Mouse (Mus musculus): ENCODE results near the gene Tmeff2.
A peak's percentile ranks its signal among the peaks of the same experiment; 100 is the strongest.
"Not testable (repeated sequence)": the region's sequence is repeated elsewhere in the genome, so short reads cannot be mapped to it uniquely, and the experiment has no call there.

Tmeff2 gene

DNA sequence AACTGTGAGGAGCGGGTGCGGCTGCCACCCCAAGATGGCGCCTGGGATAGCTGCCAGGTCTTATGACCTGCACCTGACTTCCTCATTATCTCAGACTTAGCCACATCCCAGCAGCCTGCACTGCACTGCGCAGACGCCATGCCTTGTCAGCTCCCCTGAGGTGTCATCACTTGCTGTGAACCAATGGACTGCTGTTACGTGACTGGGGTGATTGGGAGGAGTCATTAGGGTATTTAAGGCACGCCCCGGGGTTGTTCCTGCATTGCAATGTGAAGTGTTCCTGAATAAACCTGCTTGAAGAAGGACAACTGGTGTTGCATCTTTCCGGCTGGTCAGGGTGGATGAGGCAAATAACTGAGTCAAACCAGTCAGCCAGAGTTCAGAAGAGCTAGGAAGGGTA lies at the start of gene Tmeff2:
Gene Tmeff2 (plus strand): TSS at position 262 of the 400 bp plus-strand sequence.
- DNase-seq, result not testable (repeated sequence)

DNA sequence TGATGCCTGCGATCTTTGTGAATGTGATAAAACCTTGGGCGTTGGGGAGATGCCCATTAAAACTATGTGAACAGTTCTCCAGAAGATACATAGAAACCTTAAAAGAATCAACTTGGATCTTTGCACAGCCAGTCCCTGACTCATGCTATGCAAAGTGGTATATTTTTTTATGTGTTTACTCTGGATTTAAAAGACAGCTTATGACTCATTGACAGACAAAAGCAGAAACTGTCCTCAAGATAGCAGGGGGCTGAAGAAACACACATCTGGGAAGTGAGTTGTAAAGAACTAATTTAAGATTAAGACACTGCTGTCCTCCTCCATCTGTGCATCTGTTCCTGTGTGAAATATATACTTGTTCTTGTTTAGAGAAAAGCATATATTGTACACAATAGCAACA lies 38.9 kb upstream of the Tmeff2 start:
- no peak for DNase-seq

DNA sequence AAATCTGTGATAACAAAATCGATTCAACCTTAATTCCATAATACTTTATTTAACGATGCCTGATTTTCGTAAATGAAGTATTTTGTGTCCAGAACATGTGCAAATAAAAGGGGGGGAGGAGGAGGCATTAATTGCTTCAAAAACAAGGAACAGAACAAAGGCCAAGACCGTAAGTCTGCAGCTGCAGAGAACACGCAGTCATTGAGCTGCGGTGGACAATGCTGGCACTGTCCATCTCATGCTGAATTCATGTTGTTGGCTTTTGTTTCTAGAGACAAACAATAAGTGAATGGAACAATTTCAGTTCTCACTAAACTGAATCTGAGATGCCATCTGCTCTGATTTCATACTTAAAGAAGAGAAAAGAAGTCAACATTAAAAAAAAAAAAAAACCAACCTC lies 2.8 kb upstream of the Tmeff2 start:
- DNase-seq, result no peak

DNA sequence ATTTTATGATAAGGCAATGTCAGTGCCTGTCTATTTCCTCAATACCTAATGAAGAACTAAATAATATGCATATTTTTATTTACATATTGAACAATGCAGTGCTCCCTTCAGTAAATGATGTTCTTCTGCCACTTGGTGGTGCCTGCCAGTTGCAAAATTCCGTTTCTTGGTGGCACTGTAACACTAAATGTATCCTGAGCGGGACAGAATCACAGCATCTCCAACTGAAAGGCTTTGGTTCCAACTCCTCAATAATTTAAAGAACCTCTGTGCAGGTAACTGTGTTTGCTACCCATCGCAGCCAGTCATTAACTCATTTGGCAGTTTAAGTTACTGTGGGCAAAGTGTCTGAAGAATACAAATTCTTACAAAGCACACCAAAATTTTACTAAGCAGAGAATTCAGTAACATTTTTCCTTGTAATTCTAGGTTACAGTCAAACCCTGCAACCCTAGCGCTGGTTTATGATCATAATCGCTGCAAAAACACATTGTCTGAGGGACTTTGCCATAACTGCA lies 24.4 kb downstream of the Tmeff2 start:
- DNase-seq, result no peak

DNA sequence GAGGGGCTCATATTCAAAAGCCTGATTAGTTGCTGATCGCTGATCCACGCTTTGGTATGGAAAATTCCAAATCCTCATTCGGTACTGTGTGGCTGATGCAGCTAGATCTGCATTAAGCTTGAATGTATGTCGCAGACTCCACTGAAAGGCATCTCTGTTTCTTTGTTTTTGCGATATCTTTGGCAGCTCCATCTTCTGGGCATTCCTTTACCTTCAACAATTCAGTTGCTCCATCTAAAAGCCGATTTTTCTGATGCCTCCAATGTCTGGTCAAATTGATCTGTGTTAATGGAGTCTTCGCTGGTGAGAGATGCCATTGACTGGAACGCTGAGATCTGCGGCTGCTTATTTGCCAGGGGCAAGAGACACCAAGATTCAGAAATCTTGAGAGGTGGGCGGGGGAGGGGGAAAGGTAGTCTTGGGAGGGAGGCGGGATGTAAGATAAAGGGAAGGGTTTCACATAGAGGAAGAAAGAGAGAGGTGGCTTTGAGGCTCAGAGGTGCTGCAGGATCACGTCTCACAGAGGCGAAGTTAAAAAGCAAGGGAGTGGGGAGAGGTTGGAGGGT lies 25.0 kb downstream of the Tmeff2 start:
- DNase-seq, result no peak

DNA sequence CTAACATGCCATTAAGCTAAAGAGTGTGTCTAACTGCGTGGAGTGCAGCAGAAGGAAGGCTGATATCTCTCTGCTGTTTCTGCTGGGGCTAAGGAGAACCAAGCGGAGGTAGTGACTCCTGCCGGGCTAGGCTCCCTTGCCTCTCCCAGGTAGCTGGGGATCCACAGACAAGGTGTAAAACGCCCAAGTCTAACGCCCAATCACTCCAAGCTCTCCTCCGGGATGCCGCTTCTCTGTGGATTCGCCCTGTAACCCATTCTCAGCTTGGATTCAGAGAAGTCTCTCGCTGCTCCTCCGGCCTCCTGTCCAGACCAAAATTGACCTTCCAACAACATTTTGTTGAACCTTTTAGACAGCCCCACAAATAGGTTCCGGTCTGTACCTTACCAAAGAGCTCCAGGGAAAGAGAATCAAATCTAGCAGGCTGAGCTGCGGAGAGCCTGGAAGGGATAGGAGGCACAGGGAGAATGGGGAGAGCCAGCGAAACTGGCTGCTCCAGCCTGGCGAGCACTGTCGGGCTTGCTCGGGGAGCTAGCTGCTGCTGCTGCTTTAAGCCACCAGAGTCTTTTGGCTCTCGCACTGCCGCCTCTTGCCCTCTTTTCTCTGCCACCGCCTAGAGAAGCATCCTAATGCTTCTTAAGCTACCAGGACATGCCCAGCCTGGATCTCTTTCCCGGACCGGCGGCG lies 26.1 kb downstream of the Tmeff2 start:
- no peak for DNase-seq

DNA sequence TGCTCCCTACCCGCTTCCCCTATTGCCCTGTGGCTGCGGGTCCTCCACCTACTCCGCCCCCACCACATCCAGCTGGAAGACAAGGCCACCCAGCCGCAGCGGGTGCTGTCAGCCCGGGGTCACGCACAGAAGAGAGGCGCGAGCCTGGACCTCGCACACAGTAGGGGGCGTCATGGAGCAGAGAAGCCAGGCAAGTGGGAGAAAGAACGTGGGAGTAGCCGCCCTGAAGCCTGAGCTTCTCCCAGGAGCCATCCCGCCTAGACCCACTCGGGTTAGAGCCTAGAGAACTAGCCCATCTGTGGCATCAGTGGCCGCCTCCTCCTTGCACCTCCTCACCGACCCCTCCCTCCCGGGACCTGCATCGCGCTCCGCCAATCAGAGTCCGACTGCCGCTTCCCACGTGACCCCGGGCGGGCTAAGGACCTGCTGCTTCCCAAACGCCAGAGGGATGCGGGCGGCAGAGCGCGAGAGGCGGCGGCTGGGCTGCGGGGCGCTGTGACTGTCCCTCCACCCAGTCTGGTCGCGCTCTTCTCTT lies 26.7 kb downstream of the Tmeff2 start:
- DNase-seq, result peak; percentile 85

DNA sequence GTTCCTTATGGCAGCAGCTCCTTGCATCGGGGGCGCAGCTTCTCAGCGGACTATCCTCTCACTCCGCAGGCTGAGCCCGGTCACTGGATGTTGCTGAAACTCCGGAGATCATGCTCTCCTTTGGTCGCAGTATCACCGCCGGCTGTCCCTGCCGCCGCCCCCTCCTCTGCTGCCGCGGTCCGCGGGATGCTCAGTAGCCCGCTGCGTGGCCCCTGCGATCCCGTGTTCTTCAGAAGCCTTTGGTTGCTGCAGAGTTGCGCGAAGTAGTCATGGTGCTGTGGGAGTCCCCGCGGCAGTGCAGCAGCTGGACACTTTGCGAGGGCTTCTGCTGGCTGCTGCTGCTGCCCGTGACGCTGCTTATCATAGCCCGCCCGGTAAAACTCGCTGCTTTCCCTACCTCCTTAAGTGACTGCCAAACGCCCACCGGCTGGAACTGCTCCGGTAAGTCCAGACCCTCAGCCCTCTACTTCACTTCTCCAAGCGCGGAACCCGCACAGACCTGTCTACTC lies 27.3 kb downstream of the Tmeff2 start:
- no peak for DNase-seq

DNA sequence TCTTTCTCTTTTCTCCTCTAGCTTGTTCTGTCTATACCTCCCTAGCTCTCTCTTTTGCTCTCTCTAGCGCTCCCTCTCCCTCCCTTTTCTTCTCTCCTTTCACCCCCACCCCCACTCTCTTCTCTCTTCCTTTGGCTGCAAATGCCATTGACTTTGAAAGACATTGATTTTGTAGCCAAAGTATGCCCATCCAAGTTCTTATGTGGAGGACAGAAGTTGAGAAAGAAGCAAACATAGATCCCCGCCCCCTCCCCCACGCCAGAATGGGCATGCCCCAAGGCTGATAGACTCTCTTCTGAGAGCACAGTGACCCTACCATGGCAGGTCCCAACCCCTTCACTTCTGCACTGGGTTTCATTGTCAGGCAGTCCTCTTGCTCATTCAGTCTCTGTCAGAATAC lies 28.3 kb downstream of the Tmeff2 start:
- DNase-seq, result no peak

DNA sequence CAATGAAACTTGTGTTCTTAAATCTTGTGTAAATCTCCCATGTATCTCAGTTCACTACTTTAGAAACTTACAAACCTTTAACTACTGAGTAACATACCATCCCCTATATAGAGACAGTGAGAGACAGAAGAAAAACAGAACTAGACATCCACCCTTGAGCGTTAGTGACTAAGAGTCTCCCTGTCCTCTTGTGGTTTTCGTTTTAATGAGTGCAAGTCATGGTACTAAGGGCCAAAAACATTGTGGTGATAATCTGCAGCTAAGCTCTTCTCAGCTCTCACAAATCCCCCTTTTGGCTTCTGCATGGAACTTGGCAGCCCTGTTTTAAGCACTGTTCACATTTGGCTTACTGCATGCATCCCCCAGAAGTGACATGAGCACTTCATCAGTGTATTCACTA lies 34.6 kb downstream of the Tmeff2 start:
- DNase-seq, result no peak

DNA sequence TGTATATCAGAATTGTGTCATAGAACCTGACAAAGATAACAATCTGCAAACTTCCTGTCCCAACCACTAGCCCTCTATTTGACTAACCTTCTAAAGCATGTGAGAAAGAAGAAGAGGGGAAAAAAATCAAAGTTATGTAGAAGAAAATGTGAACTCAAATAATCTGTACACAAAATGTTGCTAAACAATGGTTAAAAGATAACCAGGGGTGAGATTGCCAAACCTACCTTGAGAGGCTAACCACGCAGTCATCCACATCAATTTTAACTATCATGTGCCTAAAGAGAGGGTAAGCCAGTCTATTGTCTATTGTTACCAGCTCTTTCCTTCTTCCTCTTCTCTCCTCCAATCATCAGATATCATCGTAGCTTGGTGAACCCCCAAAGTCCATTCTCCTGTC lies 35.0 kb downstream of the Tmeff2 start:
- no peak for DNase-seq

DNA sequence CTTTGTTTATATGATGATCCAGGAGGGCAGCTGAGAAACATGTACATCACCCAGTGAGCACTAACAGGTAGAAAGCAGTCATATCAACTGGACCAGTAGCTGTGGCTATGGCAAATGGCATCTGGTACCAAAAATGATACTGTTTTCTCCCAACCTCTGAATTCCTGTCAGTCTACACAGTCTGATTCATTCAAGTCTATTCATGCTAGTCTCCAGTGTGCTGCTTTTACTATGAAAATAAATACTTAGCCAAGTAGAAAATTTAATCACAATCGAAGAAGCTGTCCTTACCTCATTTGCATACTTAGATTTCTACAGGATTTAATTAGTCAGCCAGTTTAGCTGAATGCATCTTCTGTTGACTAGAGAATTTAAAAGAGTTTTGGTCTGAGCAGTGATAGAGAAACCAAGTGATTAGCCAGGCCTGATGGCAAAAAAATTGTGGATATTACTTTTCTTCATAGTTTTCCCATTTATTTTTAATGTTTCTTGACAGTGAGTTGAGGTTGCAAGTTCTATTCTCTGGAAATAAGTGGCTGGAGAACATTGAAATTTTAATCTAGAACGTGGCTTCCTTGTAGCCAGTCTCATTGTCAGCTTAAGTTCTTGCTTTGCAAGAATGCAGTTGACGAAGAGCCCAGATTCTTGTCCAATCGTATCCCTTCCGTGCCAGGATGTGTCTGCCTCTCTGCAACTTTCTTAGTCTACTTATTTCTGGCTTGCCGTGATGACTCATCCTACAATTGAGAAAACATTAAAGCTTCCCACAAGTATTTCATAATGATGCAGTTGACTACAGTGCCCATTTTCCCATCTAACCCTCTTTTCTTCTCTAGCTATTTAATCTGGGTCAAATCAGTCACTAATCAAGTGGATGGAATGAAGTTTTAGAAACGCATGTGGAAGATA lies 39.9 kb downstream of the Tmeff2 start:
- peak; percentile 6 for DNase-seq

DNA sequence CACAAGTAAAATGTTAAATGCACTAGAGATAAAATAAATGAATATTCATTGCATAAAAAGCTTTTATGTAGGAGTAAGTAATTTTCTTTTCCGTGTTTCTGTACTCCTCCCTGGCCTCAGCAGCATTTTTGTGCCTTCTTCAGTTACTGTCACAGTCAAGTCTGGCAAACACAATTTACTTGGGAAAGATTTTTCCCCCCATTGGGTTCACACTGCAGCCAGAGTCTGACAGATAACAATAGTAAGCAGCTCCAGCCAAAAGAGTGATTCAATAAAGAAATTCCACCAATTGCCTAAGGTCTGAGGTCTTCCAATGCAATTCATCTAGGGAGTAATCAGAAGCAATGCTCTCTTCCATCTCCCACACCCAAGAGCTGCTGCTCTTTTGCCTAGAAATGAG lies 48.1 kb downstream of the Tmeff2 start:
- DNase-seq, result no peak

DNA sequence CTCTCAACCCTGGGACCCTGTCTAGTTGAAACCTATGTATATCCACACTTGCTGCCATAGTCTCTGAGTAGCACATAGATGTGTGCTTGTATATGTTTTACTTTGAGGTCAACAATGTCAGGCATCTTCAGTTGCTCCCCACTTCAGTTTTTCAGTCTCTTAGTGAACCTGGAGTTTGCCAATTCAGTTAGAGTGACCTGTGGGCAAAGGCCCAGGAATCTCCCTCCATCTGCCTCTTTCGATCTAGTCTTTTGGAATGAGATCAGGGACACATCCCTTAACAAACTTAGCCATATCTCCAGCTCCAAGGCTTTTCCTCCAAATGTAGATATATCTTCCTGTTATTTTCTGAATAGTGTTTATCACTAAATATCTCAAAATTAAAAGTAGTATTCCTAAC lies 58.4 kb downstream of the Tmeff2 start:
- no peak for DNase-seq

DNA sequence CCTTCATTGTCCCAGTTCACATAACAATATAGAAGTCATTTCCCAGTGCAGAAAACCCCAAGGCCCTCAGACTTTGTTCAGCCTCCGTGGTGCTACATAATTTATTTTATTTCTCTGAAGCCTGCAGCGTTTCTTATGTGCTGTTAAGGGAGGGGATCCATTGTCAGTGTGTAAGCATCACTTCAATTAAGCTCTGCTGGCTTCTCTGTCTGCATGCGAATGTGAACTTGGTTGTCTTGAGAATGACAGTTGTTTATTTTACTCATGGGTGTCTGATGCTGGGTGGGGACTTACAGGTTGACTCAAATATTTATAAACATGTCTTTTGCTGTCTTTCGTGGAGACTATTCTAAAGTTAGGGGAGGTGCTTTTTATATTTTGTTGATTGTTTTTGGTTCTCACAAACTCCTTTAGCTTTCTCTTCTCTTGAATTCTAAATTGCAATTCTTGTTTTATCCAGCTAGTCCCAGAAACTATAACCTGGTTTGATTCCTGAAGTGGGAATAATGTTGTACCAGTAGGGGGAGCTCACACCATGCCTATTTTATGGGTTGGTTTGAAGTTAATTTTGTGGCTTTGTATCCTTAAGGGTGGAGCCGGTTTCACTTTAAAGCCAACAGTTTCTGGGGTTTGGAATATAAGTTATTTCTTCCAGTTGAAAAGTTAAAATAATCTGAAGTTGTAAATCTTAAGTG lies 61.7 kb downstream of the Tmeff2 start:
- peak; percentile 86 for DNase-seq

DNA sequence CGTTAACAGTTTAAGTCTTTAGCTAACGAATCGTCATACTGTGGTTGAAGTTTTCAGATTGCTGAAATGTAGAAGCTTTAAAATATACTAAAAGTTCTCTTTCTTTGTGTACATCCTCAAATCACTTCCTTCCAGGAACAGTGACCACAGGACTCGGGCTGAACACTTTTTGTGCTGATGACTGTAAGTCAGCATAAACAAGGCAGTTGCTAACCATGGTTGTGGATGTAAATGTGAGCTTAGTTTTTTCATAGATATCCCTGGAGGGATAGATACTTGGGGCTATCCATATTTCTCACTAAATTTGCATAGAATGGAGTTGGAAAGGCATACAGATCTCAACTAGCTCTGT lies 62.2 kb downstream of the Tmeff2 start:
- peak; percentile 5 for DNase-seq

DNA sequence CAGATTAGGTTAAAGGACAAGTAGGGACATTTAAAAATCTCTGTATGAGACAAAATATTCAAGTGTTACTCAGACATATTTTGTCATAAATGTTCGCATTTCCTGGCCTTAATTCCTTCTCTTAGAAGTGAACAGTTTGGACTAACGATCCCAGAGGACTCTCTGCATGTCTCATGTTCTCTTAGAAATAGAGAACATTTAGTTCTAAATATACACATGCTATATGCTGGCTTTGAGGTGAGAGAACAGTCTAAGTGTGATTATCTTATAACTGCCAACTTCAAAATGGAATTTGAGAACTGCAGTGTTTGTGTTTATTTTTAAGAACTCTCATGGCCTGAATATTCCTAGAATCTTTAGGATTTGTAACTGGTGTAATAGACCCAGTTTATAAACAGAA lies 69.2 kb downstream of the Tmeff2 start:
- DNase-seq, result no peak

DNA sequence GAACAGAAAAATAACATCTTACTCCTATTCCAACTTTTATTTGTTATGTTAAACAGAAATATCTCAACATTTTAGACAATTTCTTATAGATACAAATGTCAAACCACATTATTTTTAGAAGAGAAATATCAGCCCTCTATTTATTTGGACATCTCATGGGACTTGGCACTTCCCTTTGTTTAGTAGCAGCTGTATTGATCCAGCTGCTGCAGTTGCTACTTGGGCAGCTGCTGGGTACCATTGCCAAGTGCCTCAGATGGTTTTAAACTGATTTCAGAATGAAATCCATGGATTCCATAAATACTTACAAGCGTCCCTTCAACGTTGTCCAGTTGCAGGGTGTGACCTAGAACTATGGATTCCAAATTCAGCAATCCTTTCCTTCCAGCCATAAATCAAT lies 70.4 kb downstream of the Tmeff2 start:
- DNase-seq, result no peak

DNA sequence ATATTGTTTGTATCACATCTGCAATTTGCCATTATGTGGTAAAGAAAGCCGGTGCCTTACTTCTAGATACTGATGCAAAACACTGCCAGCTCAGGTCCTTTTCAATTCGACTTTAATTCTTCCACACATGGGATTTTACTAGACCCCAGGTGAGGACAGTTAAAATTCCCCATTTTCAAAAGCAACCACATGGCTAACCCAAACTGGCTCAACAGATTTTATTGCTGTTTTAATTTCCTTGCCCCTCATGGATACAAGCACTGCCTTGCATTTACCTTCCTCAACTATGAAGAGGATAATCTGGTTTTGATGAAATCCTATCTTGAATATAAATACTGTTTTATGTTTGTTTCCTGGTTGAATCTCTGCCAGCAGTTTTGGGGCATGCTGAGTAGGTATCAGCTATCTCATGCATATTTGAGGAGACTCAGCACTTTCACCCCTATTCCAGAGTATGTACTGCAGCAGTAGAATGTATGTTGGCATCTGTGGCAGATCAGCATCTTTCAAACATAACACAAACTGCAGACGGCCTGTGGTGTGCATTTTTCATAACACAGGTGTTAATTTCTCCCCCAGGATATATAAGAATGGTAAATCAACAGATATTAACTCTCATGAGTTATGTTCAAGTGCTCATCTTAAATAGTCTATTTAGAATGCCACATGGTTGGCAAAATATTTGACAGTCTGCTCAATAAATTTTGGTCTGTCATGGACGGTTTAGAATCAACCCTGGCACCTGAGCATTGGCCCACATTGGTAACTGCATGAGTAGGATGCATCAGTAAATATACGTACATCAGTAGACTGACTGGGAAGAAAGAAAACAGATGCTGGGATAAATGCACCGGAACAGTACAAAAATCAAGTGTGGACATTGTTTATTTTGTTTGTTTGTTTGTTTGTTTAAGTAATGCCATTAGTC lies 72.3 kb downstream of the Tmeff2 start:
- no peak for DNase-seq

DNA sequence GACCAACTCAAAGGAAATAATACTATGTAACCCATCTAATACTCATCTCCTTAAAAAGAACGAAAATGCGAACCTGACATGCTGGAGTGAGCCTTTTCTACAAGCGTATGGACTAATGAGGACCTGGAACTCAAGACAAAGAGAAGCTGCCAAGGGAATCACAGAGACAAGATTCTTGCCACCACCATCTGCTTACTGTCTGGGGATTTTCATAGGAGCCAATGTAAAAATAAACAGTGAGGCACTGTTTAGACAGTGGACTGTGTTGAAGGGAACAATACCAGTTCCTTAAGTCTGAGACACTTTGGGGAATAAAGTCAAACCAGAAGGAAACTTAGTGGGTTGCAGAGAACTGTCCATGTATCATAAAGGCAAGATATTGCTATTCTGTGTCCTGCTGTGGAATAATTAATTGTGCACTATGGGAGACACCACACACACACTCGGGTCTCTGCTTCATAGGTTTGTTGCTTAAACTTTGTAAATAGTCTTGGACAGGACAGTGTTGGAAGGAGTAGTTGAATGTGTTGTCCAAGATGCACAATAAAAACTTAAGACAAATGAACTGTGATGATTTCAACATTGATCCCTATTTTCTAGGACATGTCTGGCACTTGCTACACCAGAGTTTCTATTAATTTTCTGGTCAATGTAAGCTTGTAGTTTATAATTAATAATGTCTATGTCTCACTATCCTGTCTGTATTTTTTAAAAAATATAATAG lies 79.1 kb downstream of the Tmeff2 start:
- DNase-seq, result peak; percentile 5

DNA sequence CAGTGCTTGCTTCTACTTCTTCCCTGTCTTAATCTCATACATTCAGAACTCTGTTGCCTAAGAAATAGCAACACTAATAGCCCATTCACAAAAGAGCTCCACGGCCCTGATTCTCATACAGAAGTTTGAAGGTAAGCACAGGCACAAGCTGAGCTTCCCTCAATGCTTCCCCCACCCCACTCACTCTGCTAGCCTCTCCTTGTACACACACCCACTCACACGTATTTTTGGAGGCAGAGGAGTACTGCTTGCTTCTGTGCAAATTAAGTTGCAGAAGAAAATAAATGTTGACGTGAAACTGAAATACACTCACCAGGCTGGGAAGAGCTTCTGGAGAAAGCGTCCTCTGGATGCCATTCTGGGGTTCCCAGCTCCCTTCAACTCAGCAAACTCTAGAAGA lies 80.1 kb downstream of the Tmeff2 start:
- no peak for DNase-seq
